Mouse (Mus musculus): ENCODE measurements around the gene Srsf9. TPM values are rescaled to one million over a fixed set of nuclear protein-coding genes. Genes with fewer than 3 reads are reported as not detected.

Srsf9 gene
- 154 TPM for polyA plus RNA-seq (2017; shearing (Covaris generic))

GRCm38 (mm10) chr5:115326875-115327609 is at the start of gene Srsf9:
TSS of gene Srsf9 (plus strand) at chr5:115327177.

GRCm38 (mm10) chr5:115279226-115280049 is 47.5 kb upstream of the Srsf9 start, which contains the start of gene Coq5:
TSS of gene Coq5 (plus strand) at chr5:115279666.

GRCm38 (mm10) chr5:115300792-115301614 is 26.0 kb upstream of the Srsf9 start, which contains the start of gene Dynll1:
TSS of gene Dynll1 (minus strand) at chr5:115300999.

DNA sequence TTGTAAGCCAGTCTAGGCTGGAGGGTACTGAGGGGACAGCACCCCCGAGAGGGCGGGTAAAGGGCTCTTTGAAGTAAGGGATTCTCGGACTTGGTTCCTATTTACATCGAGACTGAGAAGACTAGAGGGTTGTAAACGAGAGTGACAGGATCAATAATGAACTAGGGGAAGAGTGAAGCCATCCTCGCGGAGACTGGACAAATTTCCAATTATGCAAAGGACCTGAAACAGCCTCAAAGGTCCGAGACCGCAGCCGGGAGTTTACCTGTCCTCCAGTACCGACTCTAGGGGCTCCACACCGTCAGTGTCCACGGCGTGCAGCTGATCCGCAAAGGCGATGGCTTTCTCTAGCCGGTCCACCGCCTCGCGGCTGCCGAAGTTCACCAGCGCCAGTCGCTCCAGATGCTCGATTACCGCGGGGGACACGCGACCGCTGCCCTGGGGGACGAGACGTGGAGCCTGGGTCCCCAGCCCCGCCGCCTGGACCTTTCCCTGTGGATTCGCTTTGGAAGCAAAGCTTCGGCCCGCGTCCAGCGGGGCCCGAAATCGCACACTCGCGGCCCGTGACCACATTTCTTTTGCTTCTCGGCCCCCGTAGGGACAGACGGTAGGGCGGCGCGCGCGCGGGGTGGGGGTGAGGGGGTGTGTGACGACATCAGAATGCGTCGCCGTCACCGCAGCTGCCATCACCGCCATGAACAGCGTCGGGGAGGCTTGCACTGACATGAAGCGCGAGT is 13.8 kb downstream of the Srsf9 start, which contains the start of the genes Gatc and Triap1:
Gene Gatc (minus strand): TSS at position 602 of the 737 bp plus-strand sequence.
Gene Triap1 (plus strand): TSS at position 649 of the 737 bp plus-strand sequence.

DNA sequence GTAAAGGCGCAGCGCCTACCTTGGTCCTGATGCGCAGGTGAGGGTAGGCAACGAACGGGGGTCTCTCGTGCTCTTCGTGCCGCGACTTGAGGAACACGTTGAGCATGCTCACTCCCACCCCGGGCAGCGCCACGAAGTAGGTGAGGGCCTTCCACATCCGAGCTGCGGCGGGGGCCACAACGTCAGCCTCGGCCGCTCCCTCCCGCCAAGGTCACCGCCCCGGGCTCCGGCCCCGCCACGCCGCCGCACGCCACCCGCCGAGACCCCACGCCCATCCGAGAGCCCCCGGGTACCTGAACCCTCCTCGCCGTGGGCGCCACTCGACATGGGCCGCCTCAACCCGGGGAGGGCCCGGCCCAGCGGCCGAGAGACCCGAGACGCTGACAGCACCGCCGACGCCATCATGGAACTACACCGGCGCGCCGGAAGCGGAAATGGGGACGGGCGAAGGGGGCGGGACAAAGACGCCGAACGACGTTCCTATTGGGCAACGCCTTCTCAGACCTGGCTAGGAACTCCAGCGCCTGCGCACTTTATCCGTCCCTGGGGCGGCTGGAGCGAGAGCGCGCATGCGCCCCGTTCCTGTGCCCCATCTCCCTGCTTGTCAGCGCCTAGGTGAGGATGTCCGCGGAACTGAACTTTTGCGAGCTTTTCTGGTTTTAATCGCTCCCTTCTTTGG is 21.7 kb downstream of the Srsf9 start, which contains the start of gene Cox6a1:
Gene Cox6a1 (minus strand): TSS at position 436 of the 679 bp plus-strand sequence.

Other genes starting within 250 kb of the Srsf9 start
- gene Gm10401, start 228.9 kb upstream of the Srsf9 start, polyA plus RNA-seq (2017; shearing (Covaris generic)) = not detected
- 37.5 TPM for gene Acads, start 207.8 kb upstream of the Srsf9 start, polyA plus RNA-seq (2017; shearing (Covaris generic))
- 53.0 TPM for gene Unc119b, start 192.2 kb upstream of the Srsf9 start, polyA plus RNA-seq (2017; shearing (Covaris generic))
- gene Mlec, start 169.0 kb upstream of the Srsf9 start, polyA plus RNA-seq (2017; shearing (Covaris generic)) = 95.4 TPM
- 0.55 TPM for gene Cabp1, start 132.8 kb upstream of the Srsf9 start, polyA plus RNA-seq (2017; shearing (Covaris generic))
- 192 TPM for gene Pop5, start 91.3 kb upstream of the Srsf9 start, polyA plus RNA-seq (2017; shearing (Covaris generic))
- 131 TPM for gene Rnf10, start 54.3 kb upstream of the Srsf9 start, polyA plus RNA-seq (2017; shearing (Covaris generic))
- gene Coq5, start 47.5 kb upstream of the Srsf9 start, polyA plus RNA-seq (2017; shearing (Covaris generic)) = 38.0 TPM
- 468 TPM for gene Dynll1, start 26.2 kb upstream of the Srsf9 start, polyA plus RNA-seq (2017; shearing (Covaris generic))
- gene Gatc, start 14.0 kb downstream of the Srsf9 start, polyA plus RNA-seq (2017; shearing (Covaris generic)) = 27.5 TPM
- 48.4 TPM for gene Triap1, start 14.0 kb downstream of the Srsf9 start, polyA plus RNA-seq (2017; shearing (Covaris generic))
- 526 TPM for gene Cox6a1, start 21.8 kb downstream of the Srsf9 start, polyA plus RNA-seq (2017; shearing (Covaris generic))
- not detected for gene Msi1, start 102.4 kb downstream of the Srsf9 start, polyA plus RNA-seq (2017; shearing (Covaris generic))
- not detected for gene Pla2g1b, start 139.1 kb downstream of the Srsf9 start, polyA plus RNA-seq (2017; shearing (Covaris generic))
- 19.2 TPM for gene Sirt4, start 157.5 kb downstream of the Srsf9 start, polyA plus RNA-seq (2017; shearing (Covaris generic))
- gene Pxn, start 179.5 kb downstream of the Srsf9 start, polyA plus RNA-seq (2017; shearing (Covaris generic)) = 54.3 TPM
- gene Rplp0, start 232.3 kb downstream of the Srsf9 start, polyA plus RNA-seq (2017; shearing (Covaris generic)) = 1,728 TPM
- gene Gcn1l1, start 238.1 kb downstream of the Srsf9 start, polyA plus RNA-seq (2017; shearing (Covaris generic)) = 57.4 TPM